Mouse (Mus musculus) MEL (cell line): ENCODE measurements around the gene Nfkbib. TPM values are rescaled to one million over a fixed set of nuclear protein-coding genes. Genes with fewer than 3 reads are reported as not detected.

ENCODE experiments used
- DNase-seq: peaks from one replicate; pipeline ENCODE4 v3.0.0; 2011; ENCODE audit warnings: low read depth, low spot score
- H3K27ac ChIP-seq: 2 replicates; pipeline ENCODE4 v1.5.1; 2012; ENCODE audit warnings: low read depth, mild to moderate bottlenecking, control low read depth, low read length, moderate library complexity; ENCODE audit not compliant: control insufficient read depth
- H3K27me3 ChIP-seq, 2 experiments: fragments of 150-350 bp in 1 of 2; sonication (generic) in 1 of 2; 2 replicates each; pipeline ENCODE4 v1.6.1; 2012; ENCODE audit warnings: low read length in 2 of 2, mild to moderate bottlenecking in 2 of 2, improper control_type of control experiment in 1 of 2, moderate library complexity in 1 of 2; ENCODE audit not compliant: insufficient read depth in 2 of 2, control insufficient read depth in 1 of 2
- H3K36me3 ChIP-seq, 2 experiments: 2 replicates each; pipeline ENCODE4 v1.6.1; 2012 to 2014; ENCODE audit warnings: low read length in 2 of 2, improper control_type of control experiment in 1 of 2, inconsistent platforms in 1 of 2, mild to moderate bottlenecking in 1 of 2; ENCODE audit not compliant: insufficient read depth in 2 of 2, control insufficient read depth in 1 of 2
- H3K4me1 ChIP-seq, 2 experiments: fragments of 150-350 bp in 1 of 2; sonication (generic) in 1 of 2; 2 replicates each; pipeline ENCODE4 v1.6.1; 2012; ENCODE audit warnings: low read length in 2 of 2, improper control_type of control experiment in 1 of 2, mild to moderate bottlenecking in 1 of 2; ENCODE audit not compliant: insufficient read depth in 2 of 2, control insufficient read depth in 1 of 2
- H3K4me3 ChIP-seq, 2 experiments: fragments of 150-350 bp in 1 of 2; sonication (generic) in 1 of 2; 2 replicates each; pipeline ENCODE4 v1.5.1; 2012; ENCODE audit warnings: low read depth in 2 of 2, low read length in 2 of 2, mild to moderate bottlenecking in 2 of 2, moderate library complexity in 2 of 2, control low read depth in 1 of 2, improper control_type of control experiment in 1 of 2; ENCODE audit not compliant: control insufficient read depth in 1 of 2, insufficient read depth in 1 of 2
- H3K79me2 ChIP-seq: 2 replicates; pipeline ENCODE4 v1.6.1; 2012; ENCODE audit warnings: mild to moderate bottlenecking, low read length, moderate library complexity; ENCODE audit not compliant: control insufficient read depth, poor library complexity, insufficient read depth
- H3K9ac ChIP-seq: 2 replicates; pipeline ENCODE4 v1.6.1; 2012; ENCODE audit warnings: low read depth, mild to moderate bottlenecking, control low read depth, low read length, moderate library complexity; ENCODE audit not compliant: control insufficient read depth, poor library complexity, severe bottlenecking
- H3K9me3 ChIP-seq: fragments of 150-350 bp; sonication (generic); replicated peaks from 2 replicates; pipeline ENCODE4 v1.6.1; 2012; ENCODE audit warnings: mild to moderate bottlenecking, low read length, improper control_type of control experiment, moderate library complexity; ENCODE audit not compliant: insufficient read depth
- BHLHE40 ChIP-seq: IDR thresholded peaks from 2 replicates; pipeline ENCODE4 v1.6.1; 2012; ENCODE audit warnings: low read depth, mild to moderate bottlenecking, inconsistent platforms, low read length, improper control_type of control experiment, borderline replicate concordance
- CHD1 ChIP-seq: IDR thresholded peaks from 2 replicates; pipeline ENCODE4 v1.6.1; 2012; ENCODE audit warnings: low read depth, mild to moderate bottlenecking, inconsistent platforms, low read length, improper control_type of control experiment
- E2F4 ChIP-seq: IDR thresholded peaks from 2 replicates; pipeline ENCODE4 v1.6.1; 2011; ENCODE audit warnings: low read depth, low read length, improper control_type of control experiment, borderline replicate concordance
- ELF1 ChIP-seq: IDR thresholded peaks from 2 replicates; pipeline ENCODE4 v1.6.1; 2014; ENCODE audit warnings: low read depth, mild to moderate bottlenecking, inconsistent platforms, low read length, improper control_type of control experiment, moderate library complexity
- EP300 ChIP-seq, 2 experiments: IDR thresholded peaks; 2 replicates each; pipeline ENCODE4 v1.6.1; 2011; ENCODE audit warnings: improper control_type of control experiment in 2 of 2, low read length in 2 of 2, low read depth in 1 of 2, mild to moderate bottlenecking in 1 of 2
- GABPA ChIP-seq: IDR thresholded peaks from 2 replicates; pipeline ENCODE4 v1.6.1; 2012; ENCODE audit warnings: low read depth, mild to moderate bottlenecking, inconsistent platforms, low read length, improper control_type of control experiment, moderate library complexity
- GATA1 ChIP-seq: IDR thresholded peaks from 2 replicates; pipeline ENCODE4 v1.6.1; 2011; ENCODE audit warnings: low read depth, low read length, improper control_type of control experiment
- MAFK ChIP-seq: IDR thresholded peaks from 2 replicates; pipeline ENCODE4 v1.6.1; 2011; ENCODE audit warnings: low read depth, mild to moderate bottlenecking, low read length, improper control_type of control experiment, borderline replicate concordance
- MAX ChIP-seq: IDR thresholded peaks from 2 replicates; pipeline ENCODE4 v1.6.1; 2011; ENCODE audit warnings: low read length, improper control_type of control experiment
- MAZ ChIP-seq: IDR thresholded peaks from 2 replicates; pipeline ENCODE4 v1.6.1; 2012; ENCODE audit warnings: low read depth, mild to moderate bottlenecking, inconsistent platforms, low read length, improper control_type of control experiment
- MXI1 ChIP-seq: IDR thresholded peaks from 2 replicates; pipeline ENCODE4 v1.6.1; 2011; ENCODE audit warnings: mild to moderate bottlenecking, low read depth, low read length, improper control_type of control experiment
- MYB ChIP-seq: IDR thresholded peaks from 2 replicates; pipeline ENCODE4 v1.6.1; 2011; ENCODE audit warnings: mild to moderate bottlenecking, low read depth, low read length, improper control_type of control experiment
- POLR2AphosphoS2 ChIP-seq: IDR thresholded peaks from 2 replicates; pipeline ENCODE4 v1.6.1; 2011; ENCODE audit warnings: low read length, improper control_type of control experiment
- POLR2AphosphoS5 ChIP-seq: IDR thresholded peaks from 2 replicates; pipeline ENCODE4 v1.6.1; 2012; ENCODE audit warnings: low read depth, borderline replicate concordance, mild to moderate bottlenecking, inconsistent platforms, low read length, moderate library complexity, mixed read lengths
- RAD21 ChIP-seq: IDR thresholded peaks from 2 replicates; pipeline ENCODE4 v1.6.1; 2011; ENCODE audit warnings: mild to moderate bottlenecking, low read depth, low read length, improper control_type of control experiment
- SIN3A ChIP-seq: IDR thresholded peaks from 2 replicates; pipeline ENCODE4 v1.6.1; 2012; ENCODE audit warnings: low read length, improper control_type of control experiment, inconsistent platforms
- TAL1 ChIP-seq: IDR thresholded peaks from 2 replicates; pipeline ENCODE4 v1.6.1; 2012; ENCODE audit warnings: mild to moderate bottlenecking, inconsistent platforms, low read length, moderate library complexity, mixed read lengths
- TBP ChIP-seq: IDR thresholded peaks from 2 replicates; pipeline ENCODE4 v1.8.0; 2011; ENCODE audit warnings: low read depth, low read length, improper control_type of control experiment
- ZKSCAN1 ChIP-seq: IDR thresholded peaks from 2 replicates; pipeline ENCODE4 v1.6.1; 2012; ENCODE audit warnings: low read depth, mild to moderate bottlenecking, inconsistent platforms, low read length, improper control_type of control experiment, moderate library complexity
- polyA plus RNA-seq, 2 experiments: library from polyadenylated mRNA; stranded (reverse) in 1 of 2; unstranded in 1 of 2; fragments of >175 nt in 1 of 2; fragments of >200 nt in 1 of 2; gene quantifications; 2 replicates each; pipeline versions ENCODE4 v1.2.1 to v1.2.4; 2012; ENCODE audit warnings: low replicate concordance in 2 of 2, low read depth in 1 of 2; ENCODE audit not compliant: insufficient read length in 2 of 2, insufficient read depth in 1 of 2, missing spikeins in 1 of 2
- total RNA-seq: library from RNA; depleted of rRNA; stranded (reverse); fragments of 300-350 nt; gene quantifications from 2 replicates; pipeline ENCODE4 v1.2.3, GENCODE M21; 2012

Nfkbib gene
- total and polyA plus RNA-seq, 3 experiments: 32.9 to 52.7 TPM; not detected in 1

DNA sequence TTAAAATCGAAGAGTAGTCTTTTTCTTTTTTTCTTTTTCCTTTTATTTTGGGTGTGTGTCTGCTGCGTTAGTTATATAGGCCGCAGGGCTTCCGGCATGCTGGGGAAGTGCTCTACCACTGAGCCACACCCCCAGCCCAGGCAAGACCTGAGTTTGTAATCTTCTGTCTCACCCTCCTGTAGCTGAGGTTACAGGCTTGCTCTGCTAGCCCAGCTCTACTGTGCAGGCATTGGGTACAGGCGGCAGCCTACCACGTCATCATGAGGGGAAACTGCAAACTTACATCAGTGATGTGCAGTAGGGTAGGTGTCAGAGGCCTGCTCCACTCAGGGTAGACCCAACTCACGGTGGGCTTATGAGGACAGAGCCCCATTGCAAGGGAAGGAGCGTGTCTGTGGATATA is 13.9 kb upstream of the Nfkbib start:
- Histone ChIP-seq H3K27me3 (no peaks in the 10 kb centered on the region), H3K79me2 (no peaks in the 10 kb centered on the region), H3K9ac (no peak overlapping the region), H3K36me3 (peaks cover 0 to 2% of the 10 kb centered on the region in 2 experiments; a peak in 2 of 4 replicates), H3K4me3 (no peak overlapping the region), H3K4me1 (peaks cover 0 to 4% of the 10 kb centered on the region in 2 experiments; a peak in 2 of 4 replicates), H3K27ac (no peak overlapping the region), H3K9me3 (no peaks in the 10 kb centered on the region)
- no peak for TF ChIP-seq RAD21
- no peak for TF ChIP-seq GABPA
- TF ChIP-seq EP300 (IDR thresholded peaks at IDR 0.05; ENCODE audit: low read depth in 1 of 2, low read length in 2 of 2): no peak
- no peak for TF ChIP-seq ELF1
- no peak for TF ChIP-seq MXI1
- no peak for TF ChIP-seq SIN3A
- TF ChIP-seq TAL1: no peak
- no peak for TF ChIP-seq ZKSCAN1
- TF ChIP-seq POLR2AphosphoS2: no peak
- no peak for TF ChIP-seq BHLHE40
- no peak for TF ChIP-seq GATA1
- TF ChIP-seq POLR2AphosphoS5: no peak
- TF ChIP-seq MYB: no peak
- TF ChIP-seq MAFK: no peak
- no peak for TF ChIP-seq MAX
- no peak for TF ChIP-seq CHD1
- no peak for TF ChIP-seq MAZ
- DNase-seq: no peak

GRCm38 (mm10) chr7:28780857-28781256 is 13.5 kb upstream of the Nfkbib start:
- no peaks in the 10 kb centered on the region for H3K9me3 ChIP-seq
- H3K4me3 ChIP-seq: no peak overlapping the region
- no peak overlapping the region for H3K9ac ChIP-seq
- no peaks in the 10 kb centered on the region for H3K79me2 ChIP-seq
- no peaks in the 10 kb centered on the region for H3K27me3 ChIP-seq
- no peak for DNase-seq
- TF ChIP-seq MAZ (no peak), ZKSCAN1 (no peak), TBP (no peak), GABPA (no peak), E2F4 (no peak), RAD21 (no peak)
- H3K4me1 ChIP-seq: peaks cover 0 to 4% of the 10 kb centered on the region in 2 experiments; a peak in 2 of 4 replicates
- peaks cover 0 to 2% of the 10 kb centered on the region in 2 experiments; a peak in 2 of 4 replicates for H3K36me3 ChIP-seq
- no peak overlapping the region for H3K27ac ChIP-seq
